ENCODE assay signal across 18 mouse cellular contexts in the genomic region with DNA sequence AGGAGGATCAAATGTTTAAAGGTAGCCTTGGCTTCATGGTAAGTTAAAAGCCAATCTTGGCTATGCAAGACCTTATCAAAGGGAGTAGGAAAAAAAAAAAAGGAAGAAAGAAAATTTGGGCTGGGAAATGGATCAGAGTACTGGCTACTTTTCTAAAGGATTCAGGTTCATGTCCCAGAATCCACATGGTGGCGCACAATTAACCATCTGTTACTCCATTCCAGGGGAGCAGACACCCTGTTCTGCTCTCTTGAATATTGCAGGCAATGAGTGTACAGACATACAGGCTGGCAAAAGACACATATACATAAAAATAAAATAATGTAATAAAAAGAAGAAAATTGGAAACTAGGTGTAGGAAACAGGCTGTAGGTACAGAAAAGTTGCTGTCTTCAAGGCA.
"Had no signal": no experiment of that assay in that cellular context is flagged by ENCODE, and none has a peak within 500 bp of the region (broad histone marks: within the 10 kb centered on the region; RNA-seq: fewer than 3 reads in every experiment).

No protein-coding gene starts in this region.

- DNase-seq: kidney, postnatal 25 days; layer of hippocampus, adult 9-11 months; liver; lung, adult 2 months; lung, postnatal 14 days; lung, postnatal 4 days; midbrain, embryonic 14.5 days; right cerebral cortex, postnatal 25 days; spleen, adult 18-20 months; thymus, adult 18-20 months; thymus, postnatal 36 days had no signal

- H3K36me3 ChIP-seq: limb, embryonic 10.5 days; limb, embryonic 13.5 days; liver, embryonic 12.5 days; liver, embryonic 15.5 days had no signal

- H3K9ac ChIP-seq: limb, embryonic 13.5 days; liver, embryonic 12.5 days; liver, embryonic 15.5 days had no signal

- H3K27me3 ChIP-seq: limb, embryonic 13.5 days; liver, embryonic 12.5 days; liver, embryonic 15.5 days had no signal

- H3K4me1 ChIP-seq: limb, embryonic 10.5 days; liver, embryonic 12.5 days; liver, embryonic 15.5 days had no signal

- H3K4me2 ChIP-seq: limb, embryonic 13.5 days; liver, embryonic 12.5 days; liver, embryonic 15.5 days; midbrain, embryonic 11.5 days had no signal

- H3K27ac ChIP-seq: kidney, postnatal 0 days; layer of hippocampus, adult 2 months; limb, embryonic 10.5 days; limb, embryonic 13.5 days; liver, embryonic 12.5 days; liver, embryonic 15.5 days had no signal

- ATAC-seq: liver, embryonic 12.5 days had no signal

- H3K4me3 ChIP-seq: layer of hippocampus, adult 2 months; limb, embryonic 10.5 days; limb, embryonic 13.5 days; liver, embryonic 12.5 days; liver, embryonic 15.5 days had no signal

- H3K9me3 ChIP-seq: limb, embryonic 10.5 days; limb, embryonic 13.5 days; liver, embryonic 12.5 days; liver, embryonic 15.5 days had no signal
